Mouse (Mus musculus) retina, postnatal 7 days (tissue): ENCODE measurements around the gene Rnf149.

ENCODE experiments used
- DNase-seq: peaks from one replicate; pipeline ENCODE4 v3.0.0-alpha.2; 2012; ENCODE audit warnings: low read depth, low spot score

The Rnf149 gene

DNA sequence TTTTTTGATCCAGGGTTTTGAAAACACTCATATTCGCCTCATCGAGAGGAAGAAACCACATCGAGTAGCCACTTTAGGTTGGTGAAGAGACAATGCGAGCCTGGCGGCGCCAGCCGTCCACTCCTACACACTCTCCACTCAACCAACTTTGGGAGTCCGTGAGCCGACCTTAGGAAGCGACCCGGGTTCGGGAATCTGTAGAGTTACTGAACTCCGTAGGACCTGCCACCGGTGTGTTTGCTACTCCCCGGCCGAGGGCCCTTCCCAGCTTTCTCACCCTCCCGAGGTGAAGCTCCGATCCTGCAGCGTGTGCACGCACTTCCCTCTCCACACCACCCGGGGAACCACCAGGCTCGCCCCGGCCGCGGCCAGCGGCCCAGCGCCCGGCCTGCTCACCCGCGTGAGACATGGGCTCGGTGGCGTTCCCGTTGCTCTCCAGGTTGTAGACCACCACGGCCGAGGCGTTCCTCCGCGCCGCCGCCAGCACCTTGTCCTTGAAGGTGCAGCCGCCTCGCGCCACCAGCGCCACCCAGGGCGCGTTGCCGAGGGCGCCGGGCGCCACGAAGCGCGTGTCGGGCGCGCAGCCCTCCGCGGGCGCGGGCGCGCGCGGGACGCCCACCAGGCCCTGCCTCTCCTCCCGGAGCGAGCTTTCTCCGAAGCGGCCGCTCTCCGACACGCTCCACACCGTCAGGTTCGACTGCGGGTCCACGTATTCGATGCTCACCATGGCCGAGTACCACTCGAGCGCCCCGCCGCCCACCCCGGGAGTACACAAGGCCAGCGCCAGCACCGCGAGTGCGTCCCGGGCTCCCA, 568 bp downstream of the Rnf149 start:
- DNase-seq, result no peak

GRCm38 (mm10) chr1:39575778-39576375, 1.3 kb downstream of the Rnf149 start:
- DNase-seq, result no peak

- no peak for DNase-seq
Measured at GRCm38 (mm10) chr1:39573890-39574289, 3.3 kb downstream of the Rnf149 start.

DNA sequence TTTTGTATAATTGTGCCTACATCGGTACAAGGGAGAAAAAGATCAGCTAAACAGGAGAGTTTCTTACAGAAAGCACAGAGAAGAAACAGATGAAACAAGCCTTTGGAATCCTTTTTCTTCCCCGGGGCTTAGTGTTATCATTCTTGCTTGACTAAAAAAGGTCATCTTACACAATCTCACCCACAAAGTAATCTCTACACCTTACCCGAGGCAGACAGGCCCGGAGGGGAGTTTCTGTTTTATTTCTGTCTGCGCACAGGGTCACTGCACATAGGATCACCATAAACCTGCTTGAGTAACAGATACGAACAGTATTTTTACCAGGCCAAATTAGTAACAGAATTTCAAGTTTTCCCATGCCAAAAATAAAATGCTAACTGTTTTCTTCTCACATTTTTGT, 5.6 kb downstream of the Rnf149 start:
- no peak for DNase-seq

DNA sequence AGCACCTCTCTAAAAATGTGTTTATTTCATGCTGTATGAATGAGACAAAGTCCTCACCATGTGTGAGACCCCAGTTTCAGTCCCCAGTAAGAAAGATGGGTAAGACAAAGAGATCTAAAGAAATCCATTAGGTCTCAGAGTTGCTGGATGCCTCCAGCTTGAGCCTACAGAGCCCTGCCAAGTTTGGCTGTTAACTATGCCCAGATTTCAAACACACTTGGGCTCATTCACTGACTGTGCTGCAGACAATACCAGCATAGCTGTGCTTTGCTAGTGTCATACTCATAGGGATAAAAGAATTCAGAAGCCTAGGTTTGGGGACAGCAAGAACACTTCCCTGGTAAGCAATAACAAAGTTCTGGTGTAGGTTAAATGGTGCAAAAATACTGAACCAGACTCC, 9.1 kb downstream of the Rnf149 start:
- no peak for DNase-seq

DNA sequence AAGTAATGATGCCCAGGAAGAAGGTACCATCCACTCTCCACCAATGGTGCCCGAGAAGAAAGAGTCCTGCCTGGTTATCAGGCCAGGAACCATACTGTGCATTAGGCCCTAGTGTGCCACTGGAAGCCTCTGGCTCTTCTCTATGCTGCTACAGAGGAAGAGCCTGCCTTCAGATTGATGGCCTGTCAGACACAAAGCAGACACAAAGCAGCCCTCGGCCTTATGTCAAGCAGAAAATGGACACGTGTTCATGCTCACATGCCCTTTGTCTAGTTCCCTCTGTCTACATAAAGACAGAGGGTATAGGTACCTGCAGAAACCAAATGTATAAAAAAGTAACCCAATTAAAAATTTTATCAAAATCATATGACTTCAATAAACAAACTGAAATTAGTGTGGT, 12.6 kb downstream of the Rnf149 start:
- DNase-seq, result no peak

DNA sequence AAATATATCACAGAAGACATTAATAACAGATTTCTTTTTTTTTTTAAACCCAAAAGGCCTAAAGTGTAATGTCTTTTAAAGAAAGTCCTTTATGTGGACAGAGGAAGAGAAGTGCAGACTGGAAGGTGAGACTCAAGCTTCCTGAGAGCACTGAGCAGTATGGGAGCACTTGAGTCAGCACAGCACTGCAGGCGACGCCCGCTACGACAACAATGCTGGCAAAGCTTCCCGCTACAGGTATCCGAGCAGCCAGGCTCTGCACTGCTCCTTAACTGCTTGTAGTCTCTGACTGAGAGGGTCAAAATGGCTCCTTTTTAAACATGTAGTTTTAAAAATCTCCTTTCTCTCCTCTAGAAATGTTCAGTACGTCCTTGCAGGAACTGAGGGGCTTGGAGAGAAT, 14.0 kb downstream of the Rnf149 start:
- DNase-seq, result no peak

DNA sequence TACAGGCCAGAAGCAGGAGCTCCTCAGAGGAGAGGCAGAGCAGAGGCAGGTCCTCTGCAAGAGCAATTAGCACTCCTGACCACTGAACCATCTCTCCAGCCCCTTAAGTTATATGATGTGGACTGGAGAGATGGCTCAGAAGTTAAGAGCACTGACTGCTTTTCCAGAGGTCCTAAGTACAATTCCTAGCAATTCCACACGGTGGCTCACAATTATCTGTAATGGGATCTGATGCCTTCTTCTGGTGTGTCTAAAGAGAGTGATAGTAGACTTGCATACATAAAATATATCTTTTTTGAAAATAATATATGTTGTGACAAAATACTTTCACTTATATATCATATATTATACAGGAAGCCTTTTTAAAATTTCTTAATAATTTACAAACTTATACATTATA, 15.3 kb downstream of the Rnf149 start:
- no peak for DNase-seq

DNA sequence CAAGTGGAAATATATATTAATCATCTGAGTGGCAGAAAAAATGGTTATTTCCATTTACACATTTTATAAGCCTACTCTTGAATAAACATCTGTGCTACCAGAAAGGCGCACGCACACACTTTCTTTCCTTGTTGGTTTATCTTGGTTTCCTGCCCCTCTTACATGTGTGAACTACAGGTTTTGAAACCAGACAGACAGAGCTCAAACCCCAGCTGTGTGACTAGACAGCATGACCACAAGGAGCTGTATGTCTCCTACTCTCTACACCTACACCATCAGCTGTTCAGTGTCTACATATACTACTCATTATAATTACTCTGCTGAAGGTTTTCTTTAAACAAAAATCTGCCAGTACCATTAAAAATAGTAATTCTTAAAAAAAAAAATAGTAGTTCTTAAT, 18.2 kb downstream of the Rnf149 start:
- DNase-seq, result no peak

DNA sequence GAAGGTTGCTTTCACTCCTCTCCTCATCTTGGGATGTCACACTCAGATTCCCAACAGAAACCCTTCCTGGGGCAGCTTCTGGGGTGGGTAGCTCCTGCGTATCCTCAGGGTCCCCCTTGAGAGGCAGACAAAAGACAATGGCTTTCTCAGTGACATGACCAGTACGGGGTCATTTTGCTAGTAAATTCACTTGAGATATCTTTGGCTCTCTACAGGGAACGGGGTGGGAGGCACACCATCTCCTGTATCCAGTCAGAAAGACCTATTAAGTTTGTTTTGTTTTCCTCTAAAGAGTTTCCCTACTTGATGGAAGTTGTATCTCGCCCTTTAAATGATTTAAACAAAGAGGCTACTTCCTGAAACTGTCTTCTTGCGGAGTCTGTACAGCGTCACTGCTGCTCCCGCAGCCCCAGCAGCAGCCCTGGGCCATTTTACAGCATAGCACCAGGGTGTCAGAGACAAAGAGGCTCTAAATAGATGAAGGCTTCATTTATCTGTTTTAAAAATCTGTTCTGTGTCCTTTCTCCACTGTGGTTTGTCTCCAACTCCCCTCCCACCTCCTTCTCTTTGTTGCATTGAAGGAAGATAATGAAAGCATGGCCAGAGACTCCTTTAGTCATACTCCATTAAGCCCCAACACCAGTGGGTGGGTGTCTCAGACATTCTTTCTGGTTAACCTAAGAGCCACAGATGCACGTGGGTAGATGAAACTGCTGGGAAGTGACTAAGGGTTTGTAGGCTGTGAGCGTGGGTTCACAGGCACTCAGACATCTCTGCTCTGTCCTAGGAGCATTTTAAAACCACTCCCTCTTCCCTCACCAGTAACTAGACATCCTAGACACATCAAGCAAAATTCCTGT, 21.4 kb downstream of the Rnf149 start:
- DNase-seq, result no peak

- no peak for DNase-seq
Measured at GRCm38 (mm10) chr1:39549831-39550230, 27.4 kb downstream of the Rnf149 start.

- no peak for DNase-seq
Measured at GRCm38 (mm10) chr1:39547238-39547637, 30.0 kb downstream of the Rnf149 start.

DNA sequence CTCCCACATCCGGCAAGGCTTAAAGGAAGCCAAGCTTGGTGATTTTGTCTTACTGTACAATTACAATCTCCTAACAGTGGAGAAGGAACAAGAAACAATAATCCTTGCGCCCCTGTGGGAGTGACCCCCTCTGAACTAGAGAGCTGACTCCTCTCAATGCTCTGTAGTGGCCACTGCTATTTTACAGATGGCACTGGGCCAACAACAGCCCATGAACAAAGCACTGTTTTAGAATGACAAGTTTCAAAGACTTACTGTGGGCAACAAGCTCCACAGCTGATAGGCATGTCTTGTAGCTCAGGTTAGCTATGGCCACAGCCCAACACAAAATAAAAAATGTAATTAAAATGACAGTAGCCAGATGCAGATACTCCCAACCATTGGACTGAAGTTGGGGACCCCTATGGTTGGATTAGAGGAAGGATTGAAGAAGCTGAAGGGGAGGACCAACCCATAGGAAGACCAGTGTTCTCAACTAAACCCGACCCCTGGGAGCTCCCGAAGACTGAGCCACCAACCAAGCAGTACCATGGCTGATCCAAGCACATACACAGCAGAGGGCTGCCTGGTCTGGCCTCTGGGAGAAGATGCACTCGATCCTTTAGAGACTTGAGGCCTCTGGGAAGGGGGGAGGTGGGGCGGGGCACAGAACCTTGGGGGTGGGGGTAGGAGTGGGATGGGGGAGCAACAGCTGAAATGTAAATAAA, 30.9 kb downstream of the Rnf149 start:
- DNase-seq, result no peak

- DNase-seq, result no peak
Measured at GRCm38 (mm10) chr1:39545589-39545988, 31.6 kb downstream of the Rnf149 start.

- DNase-seq, result no peak
Measured at GRCm38 (mm10) chr1:39540592-39540991, 36.6 kb downstream of the Rnf149 start.

DNA sequence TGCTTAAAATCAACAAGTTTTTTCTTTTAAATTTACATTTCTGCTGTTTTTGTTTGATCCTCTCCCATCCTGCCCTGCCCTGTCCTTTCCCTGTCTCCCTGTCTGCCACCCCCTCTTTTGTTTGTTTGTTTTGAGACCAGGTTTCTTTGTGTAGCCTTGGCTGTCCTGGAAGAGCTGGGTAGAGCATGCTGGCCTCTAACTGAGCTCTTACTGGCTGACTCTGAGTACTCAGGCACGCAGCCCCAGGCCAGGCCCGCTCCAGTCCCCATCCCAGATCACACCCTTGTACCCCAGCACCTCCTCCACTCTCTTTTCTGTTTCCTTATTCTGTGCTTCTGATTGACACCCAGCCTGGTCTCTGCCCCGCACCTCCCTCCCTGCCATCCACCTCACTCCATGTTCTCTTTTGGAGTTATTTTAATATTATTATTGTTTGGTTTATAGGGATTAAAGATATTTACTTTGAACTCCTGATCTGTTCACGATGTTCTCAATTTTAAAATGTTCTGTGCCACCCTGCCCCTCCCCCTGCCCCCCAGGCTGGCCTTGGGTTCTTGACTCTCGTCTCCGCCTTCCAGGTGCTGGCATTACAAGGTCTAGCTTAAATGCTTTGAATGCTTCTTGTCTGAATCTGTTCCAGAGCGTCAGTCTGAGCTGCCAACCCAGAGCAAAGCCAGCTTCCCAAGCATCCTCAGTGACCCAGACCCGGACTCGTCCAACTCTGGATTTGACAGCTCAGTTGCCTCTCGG, 39.4 kb downstream of the Rnf149 start:
- no peak for DNase-seq

DNA sequence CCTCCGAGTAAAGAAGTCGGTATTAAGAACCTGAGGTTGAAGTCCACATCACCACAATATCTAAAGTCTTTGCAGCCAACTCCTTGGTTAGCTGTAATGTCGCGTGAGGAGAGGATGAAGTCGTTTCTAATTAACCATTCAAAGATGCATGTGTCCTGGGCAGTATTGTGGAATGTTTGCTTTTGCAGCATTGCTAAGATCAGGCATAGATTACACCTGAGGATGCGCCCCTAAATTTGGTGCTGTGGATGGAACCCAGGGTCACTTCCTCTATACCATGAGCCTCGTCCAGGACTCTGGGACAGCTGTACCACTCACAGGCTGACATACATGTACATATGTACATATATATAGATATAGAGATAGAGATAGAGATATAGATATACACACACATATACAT, 40.5 kb downstream of the Rnf149 start:
- no peak for DNase-seq

GRCm38 (mm10) chr1:39535515-39536311, 41.5 kb downstream of the Rnf149 start:
- peak; percentile 99 for DNase-seq

DNA sequence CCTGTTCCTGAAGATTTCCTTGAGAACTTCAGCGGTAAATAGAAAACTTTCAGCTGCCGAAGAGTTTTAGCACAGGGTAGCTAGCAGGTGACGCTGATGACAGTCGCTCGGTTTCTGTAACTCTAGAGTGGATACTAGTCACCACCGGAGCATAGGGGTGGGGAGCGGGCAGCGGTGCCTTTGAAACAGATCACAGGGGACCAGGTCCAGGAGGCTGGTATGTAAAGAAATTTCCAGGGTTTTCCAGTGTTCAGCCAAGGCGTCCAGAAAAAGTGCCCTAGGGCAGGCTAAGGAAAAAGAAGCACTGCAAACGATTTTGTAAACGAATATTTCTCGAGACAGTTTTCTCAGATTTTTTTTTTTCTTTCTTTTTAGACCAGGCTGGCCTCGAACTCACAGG, 42.4 kb downstream of the Rnf149 start, which contains the start of gene Cnot11:
Cnot11 (plus strand) TSS at position 162 of the 400 bp plus-strand sequence.
- no peak for DNase-seq

GRCm38 (mm10) chr1:39533917-39534316, 43.3 kb downstream of the Rnf149 start:
- DNase-seq, result no peak
